Mouse (Mus musculus): ENCODE results near the gene Cep128. TPM values are rescaled to one million over a fixed set of nuclear protein-coding genes. Genes with fewer than 3 reads are reported as not detected.
"Not testable (repeated sequence)": the region's sequence is repeated elsewhere in the genome, so short reads cannot be mapped to it uniquely, and the experiment has no call there.

The Cep128 gene
- polyA plus RNA-seq, 1 experiment from 2014 or later, result 9.6 TPM

DNA sequence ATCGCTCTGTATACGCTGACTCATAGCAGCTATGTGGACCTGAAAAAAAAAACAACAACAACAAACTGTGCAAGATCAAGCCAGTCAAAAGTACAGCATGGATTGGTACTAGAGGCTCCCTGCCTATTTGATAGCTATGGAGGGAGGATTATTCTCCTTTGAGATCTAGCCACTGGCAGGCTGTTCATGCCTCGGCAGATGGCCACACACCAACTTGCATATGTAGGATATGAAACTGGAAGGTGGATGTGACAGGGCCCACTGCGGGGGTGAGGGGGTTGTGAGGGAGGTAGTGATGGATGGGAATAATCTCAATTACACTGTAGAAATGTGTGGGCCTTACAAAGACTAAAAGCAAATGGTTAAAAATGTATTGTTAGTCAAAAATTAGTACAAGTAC, 386.7 kb downstream of the Cep128 start:
- Histone ChIP-seq H3K36me3 (ENCODE audit: control insufficient read depth, insufficient read depth, low read length) (no peaks in the 10 kb centered on the region), H3K9ac (ENCODE audit: low read length) (no peak overlapping the region), H3K4me1 (ENCODE audit: control insufficient read depth, insufficient read depth, low read length) (no peaks in the 10 kb centered on the region; the same call in 1 of the 2 replicates), H3K9me3 (replicated peaks; ENCODE audit: control insufficient read depth, low read length) (no peaks in the 10 kb centered on the region), H3K27ac (ENCODE audit: low read length) (no peak overlapping the region), H3K4me2 (ENCODE audit: low read depth, low read length) (no peak overlapping the region), H3K4me3 (replicated peaks; ENCODE audit: low read length) (no peak overlapping the region), H3K27me3 (ENCODE audit: control insufficient read depth, insufficient read depth, low read length) (no peaks in the 10 kb centered on the region)
- ATAC-seq (ENCODE audit: insufficient read depth, low FRiP score), result no peak
- WGBS, result 85% methylated on average over 4 of the region's 4 CpGs

DNA sequence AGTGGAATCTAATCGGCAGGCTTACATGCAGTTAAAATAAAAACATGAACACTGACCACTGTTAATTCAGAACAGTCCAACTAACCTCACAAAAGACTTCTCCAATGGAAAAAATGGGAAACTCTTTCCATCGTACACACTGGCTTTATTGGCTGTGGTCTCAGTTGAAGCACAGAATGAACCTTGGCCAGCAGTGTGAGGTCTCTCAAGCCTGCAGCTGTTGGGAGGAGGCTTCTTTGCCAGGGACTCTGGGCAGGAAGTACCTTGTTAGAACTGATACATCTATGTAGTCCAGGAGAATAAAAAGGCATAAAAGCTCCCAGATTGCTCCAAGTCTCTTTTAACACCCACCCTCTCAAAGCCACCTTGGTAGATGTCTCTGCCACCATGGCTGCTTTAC, 390.9 kb downstream of the Cep128 start:
- ATAC-seq (ENCODE audit: insufficient read depth, low FRiP score), result no peak
- no peak overlapping the region for H3K4me3 ChIP-seq (replicated peaks; ENCODE audit: low read length)
- H3K9me3 ChIP-seq (replicated peaks; ENCODE audit: control insufficient read depth, low read length), result no peaks in the 10 kb centered on the region
- H3K27ac ChIP-seq (ENCODE audit: low read length), result no peak overlapping the region
- H3K27me3 ChIP-seq (ENCODE audit: control insufficient read depth, insufficient read depth, low read length), result no peaks in the 10 kb centered on the region
- no peaks in the 10 kb centered on the region for H3K36me3 ChIP-seq (ENCODE audit: control insufficient read depth, insufficient read depth, low read length)
- H3K4me1 ChIP-seq (ENCODE audit: control insufficient read depth, insufficient read depth, low read length), result no peaks in the 10 kb centered on the region; the same call in 1 of the 2 replicates
- WGBS, result 84% methylated on average over 2 of the region's 2 CpGs
- no peak overlapping the region for H3K4me2 ChIP-seq (ENCODE audit: low read depth, low read length)
- H3K9ac ChIP-seq (ENCODE audit: low read length), result no peak overlapping the region

DNA sequence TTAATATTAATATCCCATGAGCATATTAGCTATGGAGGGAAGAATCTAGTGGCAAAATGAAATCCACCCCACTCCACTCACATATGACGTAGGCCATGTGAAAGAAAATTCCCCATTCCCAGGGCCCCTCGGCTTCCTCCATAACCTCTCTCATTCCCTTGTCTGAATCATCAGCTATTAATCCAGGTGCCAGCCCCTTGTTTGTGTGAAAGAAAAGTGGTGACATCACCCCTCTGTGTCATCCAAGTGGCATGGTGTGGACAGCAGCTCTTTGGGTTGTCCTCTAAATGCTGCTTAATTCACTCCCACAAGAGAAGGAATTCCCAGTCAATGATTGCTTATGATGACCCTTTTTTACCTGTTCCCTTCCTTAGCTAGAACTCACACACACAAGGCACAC, 396.4 kb downstream of the Cep128 start:
- ATAC-seq (ENCODE audit: insufficient read depth, low FRiP score), result no peak
- no peak overlapping the region for H3K9ac ChIP-seq (ENCODE audit: low read length)
- H3K4me1 ChIP-seq (ENCODE audit: control insufficient read depth, insufficient read depth, low read length), result no peaks in the 10 kb centered on the region
- H3K9me3 ChIP-seq (replicated peaks; ENCODE audit: control insufficient read depth, low read length), result no peaks in the 10 kb centered on the region
- H3K36me3 ChIP-seq (ENCODE audit: control insufficient read depth, insufficient read depth, low read length), result no peaks in the 10 kb centered on the region
- no peak overlapping the region for H3K4me3 ChIP-seq (replicated peaks; ENCODE audit: low read length)
- H3K27me3 ChIP-seq (ENCODE audit: control insufficient read depth, insufficient read depth, low read length), result no peaks in the 10 kb centered on the region
- WGBS, result 78% methylated on average over 2 of the region's 2 CpGs
- no peak overlapping the region for H3K4me2 ChIP-seq (ENCODE audit: low read depth, low read length)
- no peak overlapping the region for H3K27ac ChIP-seq (ENCODE audit: low read length)

DNA sequence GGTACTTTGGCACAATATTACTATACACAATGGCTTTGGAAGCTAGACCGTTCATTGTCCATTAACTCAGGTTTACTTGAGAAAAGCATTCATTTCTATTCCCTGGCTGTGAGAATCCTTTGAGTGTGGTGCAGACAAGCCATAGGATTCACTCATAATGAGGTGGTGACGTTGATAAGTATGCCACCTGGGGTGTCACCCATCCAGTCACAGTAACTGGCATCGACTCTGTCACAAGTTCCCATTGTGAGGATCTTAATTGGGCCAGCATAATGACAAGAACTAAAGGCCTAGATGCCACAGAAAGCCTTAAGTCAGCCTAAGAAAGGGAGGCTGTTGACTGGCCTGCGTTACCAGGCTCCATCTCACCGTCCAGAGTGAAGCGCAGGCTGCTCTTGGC, 396.9 kb downstream of the Cep128 start:
- H3K9ac ChIP-seq (ENCODE audit: low read length), result no peak overlapping the region
- H3K9me3 ChIP-seq (replicated peaks; ENCODE audit: control insufficient read depth, low read length), result no peaks in the 10 kb centered on the region
- H3K4me2 ChIP-seq (ENCODE audit: low read depth, low read length), result no peak overlapping the region
- 90% methylated on average over 6 of the region's 6 CpGs for WGBS
- H3K36me3 ChIP-seq (ENCODE audit: control insufficient read depth, insufficient read depth, low read length), result no peaks in the 10 kb centered on the region
- ATAC-seq (ENCODE audit: insufficient read depth, low FRiP score), result no peak
- no peaks in the 10 kb centered on the region for H3K27me3 ChIP-seq (ENCODE audit: control insufficient read depth, insufficient read depth, low read length)
- no peaks in the 10 kb centered on the region for H3K4me1 ChIP-seq (ENCODE audit: control insufficient read depth, insufficient read depth, low read length)
- H3K27ac ChIP-seq (ENCODE audit: low read length), result no peak overlapping the region
- H3K4me3 ChIP-seq (replicated peaks; ENCODE audit: low read length), result no peak overlapping the region

DNA sequence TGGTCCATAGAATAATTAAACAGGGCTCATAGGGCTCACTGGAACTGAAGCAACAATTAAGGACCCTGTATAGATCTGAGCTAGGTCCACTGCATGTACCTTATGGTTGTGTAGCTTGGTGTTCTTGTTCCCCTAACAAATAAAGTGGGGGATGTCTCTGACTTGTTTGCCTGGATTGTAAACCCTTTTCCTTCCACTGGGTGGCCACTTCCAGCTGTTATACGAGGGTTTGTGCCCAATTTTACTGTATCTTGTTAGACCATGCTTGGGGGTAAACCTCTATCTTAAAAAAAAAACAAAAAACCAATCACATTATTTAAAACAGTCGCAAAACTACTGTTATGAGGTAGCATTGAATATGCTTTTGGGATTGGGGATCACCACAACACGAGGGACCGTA, 402.2 kb downstream of the Cep128 start:
- Histone ChIP-seq H3K4me2 (ENCODE audit: low read depth, low read length) (no peak overlapping the region), H3K4me1 (ENCODE audit: control insufficient read depth, insufficient read depth, low read length) (no peaks in the 10 kb centered on the region), H3K9ac (ENCODE audit: low read length) (no peak overlapping the region), H3K27me3 (ENCODE audit: control insufficient read depth, insufficient read depth, low read length) (no peaks in the 10 kb centered on the region), H3K9me3 (replicated peaks; ENCODE audit: control insufficient read depth, low read length) (no peaks in the 10 kb centered on the region), H3K36me3 (ENCODE audit: control insufficient read depth, insufficient read depth, low read length) (no peaks in the 10 kb centered on the region), H3K27ac (ENCODE audit: low read length) (no peak overlapping the region), H3K4me3 (replicated peaks; ENCODE audit: low read length) (no peak overlapping the region)
- 85% methylated on average over 4 of the region's 4 CpGs for WGBS
- no peak for ATAC-seq (ENCODE audit: insufficient read depth, low FRiP score)

DNA sequence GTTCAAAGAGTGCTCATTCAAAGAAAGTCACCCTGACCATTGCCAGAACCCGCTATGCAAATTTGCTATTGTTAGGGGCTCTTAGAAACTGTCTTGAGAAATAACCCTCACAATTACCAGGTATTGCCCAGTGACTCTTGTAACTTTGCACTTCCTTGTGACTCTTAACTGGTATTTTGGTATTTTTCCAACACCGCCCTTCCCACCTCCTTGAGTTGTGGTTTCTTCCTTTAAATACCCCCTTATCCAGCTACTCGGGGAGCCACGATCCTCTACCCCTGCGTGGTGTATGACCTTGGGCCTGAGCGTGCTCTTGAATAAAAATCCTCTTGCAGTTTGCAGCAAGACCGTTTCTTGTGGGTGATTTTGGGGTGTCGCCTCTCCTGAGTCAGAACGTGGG, 407.8 kb downstream of the Cep128 start:
- not testable (repeated sequence) for H3K9ac ChIP-seq (ENCODE audit: low read length); H3K27ac ChIP-seq (ENCODE audit: low read length); H3K36me3 ChIP-seq (ENCODE audit: control insufficient read depth, insufficient read depth, low read length); H3K4me1 ChIP-seq (ENCODE audit: control insufficient read depth, insufficient read depth, low read length); H3K9me3 ChIP-seq (replicated peaks; ENCODE audit: control insufficient read depth, low read length); H3K4me3 ChIP-seq (replicated peaks; ENCODE audit: low read length); H3K27me3 ChIP-seq (ENCODE audit: control insufficient read depth, insufficient read depth, low read length); ATAC-seq (ENCODE audit: insufficient read depth, low FRiP score); H3K4me2 ChIP-seq (ENCODE audit: low read depth, low read length)
- 86% methylated on average over 9 of the region's 9 CpGs for WGBS

DNA sequence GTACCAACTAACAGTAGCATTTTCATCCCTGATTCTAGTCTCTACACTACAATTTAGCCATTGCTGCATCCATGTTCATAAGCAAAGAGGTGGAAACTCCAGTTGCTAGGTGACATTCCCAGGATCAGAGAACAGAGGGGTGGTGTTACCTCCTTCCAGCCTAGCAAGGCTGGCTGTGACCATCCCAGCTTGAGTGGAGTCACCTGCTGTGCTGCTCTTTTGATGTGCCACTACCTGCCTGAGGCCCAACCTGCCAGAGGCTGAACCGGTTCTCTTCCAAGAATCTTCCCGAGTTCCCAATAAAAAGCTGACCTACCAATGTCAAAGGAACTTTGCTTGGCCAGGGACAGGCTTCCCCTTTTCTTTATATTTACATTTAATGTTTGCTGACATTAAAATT, 408.8 kb downstream of the Cep128 start:
- no peaks in the 10 kb centered on the region for H3K9me3 ChIP-seq (replicated peaks; ENCODE audit: control insufficient read depth, low read length)
- no peaks in the 10 kb centered on the region for H3K4me1 ChIP-seq (ENCODE audit: control insufficient read depth, insufficient read depth, low read length)
- 24% methylated on average over 2 of the region's 2 CpGs for WGBS
- no peaks in the 10 kb centered on the region for H3K27me3 ChIP-seq (ENCODE audit: control insufficient read depth, insufficient read depth, low read length)
- ATAC-seq (ENCODE audit: insufficient read depth, low FRiP score), result no peak
- no peak overlapping the region for H3K4me2 ChIP-seq (ENCODE audit: low read depth, low read length)
- H3K36me3 ChIP-seq (ENCODE audit: control insufficient read depth, insufficient read depth, low read length), result no peaks in the 10 kb centered on the region
- no peak overlapping the region for H3K4me3 ChIP-seq (replicated peaks; ENCODE audit: low read length)
- no peak overlapping the region for H3K27ac ChIP-seq (ENCODE audit: low read length)
- no peak overlapping the region for H3K9ac ChIP-seq (ENCODE audit: low read length)

DNA sequence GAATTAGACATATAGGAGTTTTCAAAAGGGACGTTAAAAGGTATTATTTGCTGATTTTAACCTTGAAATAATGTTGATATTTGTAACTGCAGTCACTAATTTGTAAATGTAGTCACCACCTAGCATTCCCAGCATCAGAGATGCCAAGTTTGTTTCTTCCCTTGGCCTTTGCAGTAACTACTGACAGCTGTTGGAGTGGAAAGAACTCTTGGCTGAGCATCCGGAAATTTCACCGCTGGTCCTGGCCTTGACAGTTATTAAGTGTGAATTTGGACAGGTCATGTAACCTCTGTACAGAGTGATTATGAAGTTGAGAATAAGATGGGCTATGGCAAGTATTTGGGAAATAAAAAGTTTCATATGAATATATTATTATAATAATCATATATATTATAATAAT, 413.1 kb downstream of the Cep128 start:
- H3K36me3 ChIP-seq (ENCODE audit: control insufficient read depth, insufficient read depth, low read length), result no peaks in the 10 kb centered on the region
- H3K9me3 ChIP-seq (replicated peaks; ENCODE audit: control insufficient read depth, low read length), result no peaks in the 10 kb centered on the region
- H3K27me3 ChIP-seq (ENCODE audit: control insufficient read depth, insufficient read depth, low read length), result no peaks in the 10 kb centered on the region
- WGBS, result 82% methylated on average over 3 of the region's 3 CpGs
- H3K9ac ChIP-seq (ENCODE audit: low read length), result no peak overlapping the region
- no peak overlapping the region for H3K4me2 ChIP-seq (ENCODE audit: low read depth, low read length)
- no peak overlapping the region for H3K4me3 ChIP-seq (replicated peaks; ENCODE audit: low read length)
- H3K4me1 ChIP-seq (ENCODE audit: control insufficient read depth, insufficient read depth, low read length), result no peaks in the 10 kb centered on the region
- ATAC-seq (ENCODE audit: insufficient read depth, low FRiP score), result no peak
- H3K27ac ChIP-seq (ENCODE audit: low read length), result no peak overlapping the region

DNA sequence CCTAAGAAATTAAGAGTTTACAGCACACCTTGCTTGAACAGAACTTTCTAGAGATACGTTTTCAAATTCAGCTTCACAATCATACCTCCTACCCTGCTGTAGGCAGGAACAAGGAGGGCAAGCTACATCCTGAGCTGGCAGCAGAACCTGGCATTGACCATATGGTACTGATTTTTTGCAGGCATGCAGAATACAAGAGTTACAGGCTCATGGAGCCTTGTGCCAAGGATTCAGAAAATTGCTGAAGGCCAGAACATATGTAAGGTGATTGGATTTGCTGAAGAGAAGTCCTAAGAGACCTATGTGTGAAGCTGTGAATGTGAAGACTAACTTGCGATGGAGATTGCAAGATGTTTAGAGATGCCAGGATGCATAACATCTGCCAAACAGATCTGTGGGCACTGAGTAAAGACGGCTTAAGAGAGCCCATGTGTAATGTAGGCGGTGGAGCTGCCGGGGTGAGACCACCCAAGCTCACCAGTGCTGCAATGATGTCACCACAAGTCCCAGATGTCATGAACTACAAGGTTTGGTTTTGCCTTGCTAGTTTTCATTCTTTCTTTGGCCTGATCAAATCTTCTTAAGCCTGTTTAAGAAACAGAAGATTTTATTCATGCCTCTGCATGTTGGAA, 422.7 kb downstream of the Cep128 start:
- no peaks in the 10 kb centered on the region for H3K4me1 ChIP-seq (ENCODE audit: control insufficient read depth, insufficient read depth, low read length)
- WGBS, result 75% methylated on average over 5 of the region's 5 CpGs

More for the DNA sequence above, 422.7 kb downstream of the Cep128 start:
- Histone ChIP-seq H3K27ac (ENCODE audit: low read length) (no peak overlapping the region), H3K9me3 (replicated peaks; ENCODE audit: control insufficient read depth, low read length) (no peaks in the 10 kb centered on the region), H3K4me2 (ENCODE audit: low read depth, low read length) (no peak overlapping the region), H3K4me3 (replicated peaks; ENCODE audit: low read length) (no peak overlapping the region), H3K9ac (ENCODE audit: low read length) (no peak overlapping the region), H3K27me3 (ENCODE audit: control insufficient read depth, insufficient read depth, low read length) (no peaks in the 10 kb centered on the region), H3K36me3 (ENCODE audit: control insufficient read depth, insufficient read depth, low read length) (no peaks in the 10 kb centered on the region)
- ATAC-seq (ENCODE audit: insufficient read depth, low FRiP score), result no peak
